Mouse (Mus musculus): Measurements from ENCODE around the gene Grtp1. TPM values are rescaled to one million over a fixed set of nuclear protein-coding genes. Genes with fewer than 3 reads are reported as not detected.
A peak's percentile ranks its signal among the peaks of the same experiment; 100 is the strongest.

Gene Grtp1
- polyA plus RNA-seq, 1 experiment = 1.7 TPM

DNA sequence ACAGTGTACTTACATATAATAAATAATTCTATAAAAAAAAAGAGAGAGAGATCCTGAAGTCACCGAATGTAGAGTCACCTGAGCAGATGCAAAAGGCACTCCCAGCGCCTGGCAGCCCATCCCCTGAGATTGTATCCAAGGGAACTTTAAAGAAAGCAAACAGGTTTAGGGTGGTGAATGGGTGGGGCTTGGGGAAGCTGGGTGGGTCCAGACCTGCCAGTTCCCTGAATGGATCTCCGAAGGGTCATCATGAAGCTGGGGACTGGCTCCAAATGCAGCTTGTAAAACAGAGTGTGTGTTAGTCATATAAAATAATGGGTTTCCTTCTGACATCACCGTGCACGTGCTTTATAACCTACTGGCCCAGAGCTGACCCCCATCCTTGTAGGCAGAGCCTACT is 5.9 kb upstream of the Grtp1 start:
- no peak for DNase-seq
- TF ChIP-seq POLR2A (IDR thresholded peaks at IDR 0.05; ENCODE audit: control insufficient read depth, extremely low read depth, insufficient read depth, low read length, poor library complexity) (no peak), CTCF (IDR thresholded peaks at IDR 0.05; ENCODE audit: borderline replicate concordance, control insufficient read depth, extremely low read depth, insufficient read depth, low read length, poor library complexity) (no peak)
- Histone ChIP-seq H3K27me3 (ENCODE audit: control insufficient read depth, insufficient read depth, low read length) (peaks cover under 1% of the 10 kb centered on the region; the same call in 1 of the 2 replicates), H3K4me3 (ENCODE audit: control insufficient read depth, insufficient read depth, low read length) (no peak overlapping the region), H3K4me1 (replicated peaks; ENCODE audit: control insufficient read depth, insufficient read depth, low read length) (peaks cover 3% of the 10 kb centered on the region; the same call in 1 of the 2 replicates), H3K27ac (ENCODE audit: control insufficient read depth, insufficient read depth, low read length) (no peak overlapping the region; the same call in 1 of the 2 replicates), H3K36me3 (ENCODE audit: control insufficient read depth, insufficient read depth, low read length) (no peaks in the 10 kb centered on the region)
- WGBS = 90% methylated on average over 5 of the region's 5 CpGs

DNA sequence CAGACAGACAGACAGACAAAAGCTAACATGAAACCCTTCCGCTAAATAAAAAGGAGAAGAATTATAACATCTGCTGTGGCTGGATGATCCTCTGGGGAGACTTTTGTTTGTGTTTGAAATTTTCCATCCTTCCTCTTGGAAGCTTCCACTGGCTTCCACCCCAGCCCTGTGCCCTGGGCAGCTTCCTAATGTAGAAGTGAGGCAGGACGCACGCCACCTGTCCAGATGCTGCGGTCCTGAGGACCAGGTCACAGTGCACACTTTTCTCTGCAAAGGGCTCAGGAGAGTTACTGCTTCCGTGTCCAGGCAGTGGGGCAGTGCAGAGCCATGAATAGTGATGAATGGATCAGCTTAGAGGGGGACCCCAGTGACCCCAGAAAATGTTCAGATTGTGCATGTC is 4.9 kb upstream of the Grtp1 start:
- H3K36me3 ChIP-seq (ENCODE audit: control insufficient read depth, insufficient read depth, low read length) = no peaks in the 10 kb centered on the region
- no peak for DNase-seq
- H3K27me3 ChIP-seq (ENCODE audit: control insufficient read depth, insufficient read depth, low read length) = peaks cover 6% of the 10 kb centered on the region; the same call in 1 of the 2 replicates
- H3K27ac ChIP-seq (ENCODE audit: control insufficient read depth, insufficient read depth, low read length) = no peak overlapping the region
- H3K4me3 ChIP-seq (ENCODE audit: control insufficient read depth, insufficient read depth, low read length) = no peak overlapping the region
- no peak for TF ChIP-seq POLR2A (IDR thresholded peaks at IDR 0.05; ENCODE audit: control insufficient read depth, extremely low read depth, insufficient read depth, low read length, poor library complexity)
- TF ChIP-seq CTCF (IDR thresholded peaks at IDR 0.05; ENCODE audit: borderline replicate concordance, control insufficient read depth, extremely low read depth, insufficient read depth, low read length, poor library complexity) = no peak
- peaks cover 8% of the 10 kb centered on the region for H3K4me1 ChIP-seq (replicated peaks; ENCODE audit: control insufficient read depth, insufficient read depth, low read length)
- 96% methylated on average over 5 of the region's 5 CpGs for WGBS

DNA sequence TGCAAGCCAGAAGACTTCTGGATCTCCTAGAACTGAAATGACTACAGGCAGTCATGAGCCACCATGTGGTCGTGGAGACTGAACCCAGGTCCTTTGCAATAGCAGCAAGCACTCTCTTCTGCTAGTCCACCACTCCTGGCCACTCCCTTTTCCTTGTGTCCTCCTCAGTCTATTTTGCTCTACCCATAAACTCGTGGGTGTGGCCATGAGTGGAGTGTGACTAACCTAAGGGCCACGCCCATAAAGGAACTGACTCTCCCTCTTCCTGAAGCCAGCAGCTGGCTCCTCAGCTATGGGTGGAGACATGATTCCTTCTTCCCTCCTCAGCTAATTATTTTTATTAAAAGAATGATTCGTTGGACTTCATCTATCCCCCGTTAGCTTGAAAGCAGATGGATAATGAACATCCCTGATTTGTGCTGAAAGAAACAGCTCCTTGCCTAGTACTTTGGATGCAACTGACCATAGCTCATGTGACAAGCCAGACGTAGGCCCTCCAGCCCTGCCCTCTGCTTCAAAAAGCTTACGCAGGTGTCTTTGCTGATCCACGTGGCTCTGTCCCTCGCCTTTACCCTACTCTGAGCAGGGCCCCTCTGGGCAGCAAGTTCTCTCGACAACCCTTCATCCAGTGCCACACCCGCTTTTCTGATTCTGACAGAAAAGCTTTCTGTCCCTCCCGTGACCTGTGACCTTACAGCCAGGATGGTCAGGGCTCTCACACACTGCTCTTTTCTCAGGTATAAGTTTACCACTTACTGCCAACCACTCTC is 4.1 kb upstream of the Grtp1 start:
- Histone ChIP-seq H3K27ac (ENCODE audit: control insufficient read depth, insufficient read depth, low read length) (no peak overlapping the region), H3K4me1 (replicated peaks; ENCODE audit: control insufficient read depth, insufficient read depth, low read length) (peaks cover 10% of the 10 kb centered on the region), H3K4me3 (ENCODE audit: control insufficient read depth, insufficient read depth, low read length) (no peak overlapping the region), H3K36me3 (ENCODE audit: control insufficient read depth, insufficient read depth, low read length) (no peaks in the 10 kb centered on the region), H3K27me3 (ENCODE audit: control insufficient read depth, insufficient read depth, low read length) (peaks cover 6% of the 10 kb centered on the region; the same call in 1 of the 2 replicates)
- DNase-seq = no peak
- WGBS = 82% methylated on average over 12 of the region's 12 CpGs
- TF ChIP-seq POLR2A (IDR thresholded peaks at IDR 0.05; ENCODE audit: control insufficient read depth, extremely low read depth, insufficient read depth, low read length, poor library complexity) = no peak
- no peak for TF ChIP-seq CTCF (IDR thresholded peaks at IDR 0.05; ENCODE audit: borderline replicate concordance, control insufficient read depth, extremely low read depth, insufficient read depth, low read length, poor library complexity)

DNA sequence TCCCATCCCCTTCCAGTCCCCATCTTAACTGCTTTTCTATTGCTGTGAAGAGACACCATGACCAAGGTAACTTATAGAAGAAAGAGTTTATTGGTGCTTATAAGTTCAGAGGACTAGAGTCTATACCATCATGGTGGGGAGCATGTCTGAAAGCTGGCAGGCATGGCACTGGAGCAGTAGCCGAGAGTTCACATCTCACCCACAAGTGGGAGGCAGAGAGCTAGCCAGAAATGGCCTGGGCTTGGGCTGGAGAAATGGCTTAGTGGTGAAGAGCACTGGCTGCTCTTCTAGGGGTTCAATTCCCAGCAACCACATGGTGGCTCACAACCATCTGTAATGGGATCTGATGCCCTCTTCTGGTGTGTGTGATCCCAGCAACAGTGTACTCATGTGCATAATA is 3.1 kb upstream of the Grtp1 start:
- Histone ChIP-seq H3K36me3 (ENCODE audit: control insufficient read depth, insufficient read depth, low read length) (no peaks in the 10 kb centered on the region), H3K4me1 (replicated peaks; ENCODE audit: control insufficient read depth, insufficient read depth, low read length) (peaks cover 7% of the 10 kb centered on the region), H3K4me3 (ENCODE audit: control insufficient read depth, insufficient read depth, low read length) (no peak overlapping the region), H3K27me3 (ENCODE audit: control insufficient read depth, insufficient read depth, low read length) (peaks cover 6% of the 10 kb centered on the region; the same call in 1 of the 2 replicates), H3K27ac (ENCODE audit: control insufficient read depth, insufficient read depth, low read length) (no peak overlapping the region)
- DNase-seq = peak; percentile 20
- TF ChIP-seq POLR2A (IDR thresholded peaks at IDR 0.05; ENCODE audit: control insufficient read depth, extremely low read depth, insufficient read depth, low read length, poor library complexity) (no peak), CTCF (IDR thresholded peaks at IDR 0.05; ENCODE audit: borderline replicate concordance, control insufficient read depth, extremely low read depth, insufficient read depth, low read length, poor library complexity) (no peak)
- WGBS = 81% methylated on average over 1 of the region's 1 CpGs

DNA sequence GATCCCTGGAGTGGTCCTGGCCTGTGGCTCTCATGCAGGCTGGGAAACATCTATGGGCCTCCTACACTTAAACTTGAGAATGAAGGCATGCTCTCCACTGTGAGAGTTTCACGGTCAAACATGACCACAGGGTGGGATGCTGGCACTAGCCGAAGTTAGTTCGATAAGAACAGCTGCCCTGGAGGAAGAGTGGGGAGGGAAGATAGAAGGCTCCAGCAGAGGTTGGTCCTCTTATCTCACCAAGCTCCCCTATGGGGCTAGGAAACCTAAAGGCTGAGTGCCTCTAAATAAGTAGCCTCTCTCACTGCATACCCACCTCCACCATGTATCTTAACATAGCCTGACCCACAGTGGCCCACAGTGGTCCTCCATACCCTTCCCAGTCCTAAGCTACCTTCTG is 2.4 kb upstream of the Grtp1 start:
- Histone ChIP-seq H3K27ac (ENCODE audit: control insufficient read depth, insufficient read depth, low read length) (no peak overlapping the region), H3K27me3 (ENCODE audit: control insufficient read depth, insufficient read depth, low read length) (peaks cover 6% of the 10 kb centered on the region; the same call in 1 of the 2 replicates), H3K36me3 (ENCODE audit: control insufficient read depth, insufficient read depth, low read length) (no peaks in the 10 kb centered on the region), H3K4me1 (replicated peaks; ENCODE audit: control insufficient read depth, insufficient read depth, low read length) (peaks cover 7% of the 10 kb centered on the region), H3K4me3 (ENCODE audit: control insufficient read depth, insufficient read depth, low read length) (no peak overlapping the region)
- WGBS = 87% methylated on average over 3 of the region's 3 CpGs
- no peak for DNase-seq
- TF ChIP-seq CTCF (IDR thresholded peaks at IDR 0.05; ENCODE audit: borderline replicate concordance, control insufficient read depth, extremely low read depth, insufficient read depth, low read length, poor library complexity) = no peak
- no peak for TF ChIP-seq POLR2A (IDR thresholded peaks at IDR 0.05; ENCODE audit: control insufficient read depth, extremely low read depth, insufficient read depth, low read length, poor library complexity)

DNA sequence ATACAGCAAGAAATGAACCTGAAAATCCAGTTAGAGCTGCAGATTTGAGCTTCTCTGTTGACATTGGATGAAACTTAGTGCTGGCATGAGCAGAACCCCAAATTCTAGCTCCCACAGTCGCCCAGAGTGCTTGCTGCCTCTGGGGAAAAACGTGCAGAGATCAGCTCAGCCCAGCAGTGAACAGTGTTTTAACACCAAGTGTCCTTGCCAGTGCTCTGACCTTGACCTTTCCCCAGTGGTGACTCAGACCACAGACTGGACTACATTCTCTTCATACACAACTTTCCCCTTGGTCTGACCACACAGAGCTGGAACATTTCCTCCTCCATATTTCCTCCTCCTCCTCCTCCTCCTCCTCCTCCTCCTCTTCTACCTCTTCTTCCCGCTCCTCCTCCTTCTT is 1.6 kb upstream of the Grtp1 start:
- 68% methylated on average over 3 of the region's 3 CpGs for WGBS
- Histone ChIP-seq H3K4me3 (ENCODE audit: control insufficient read depth, insufficient read depth, low read length) (no peak overlapping the region), H3K27ac (ENCODE audit: control insufficient read depth, insufficient read depth, low read length) (no peak overlapping the region), H3K27me3 (ENCODE audit: control insufficient read depth, insufficient read depth, low read length) (peaks cover 6% of the 10 kb centered on the region; the same call in 1 of the 2 replicates), H3K4me1 (replicated peaks; ENCODE audit: control insufficient read depth, insufficient read depth, low read length) (peaks cover 7% of the 10 kb centered on the region), H3K36me3 (ENCODE audit: control insufficient read depth, insufficient read depth, low read length) (no peaks in the 10 kb centered on the region)
- no peak for TF ChIP-seq POLR2A (IDR thresholded peaks at IDR 0.05; ENCODE audit: control insufficient read depth, extremely low read depth, insufficient read depth, low read length, poor library complexity)
- no peak for TF ChIP-seq CTCF (IDR thresholded peaks at IDR 0.05; ENCODE audit: borderline replicate concordance, control insufficient read depth, extremely low read depth, insufficient read depth, low read length, poor library complexity)
- DNase-seq = no peak
